Mouse (Mus musculus) neural tube, embryonic 15.5 days (tissue): ENCODE data around the gene Dapk2. TPM values are rescaled to one million over a fixed set of nuclear protein-coding genes. Genes with fewer than 3 reads are reported as not detected.

ENCODE experiments used
- ATAC-seq: fragments of 200-750 bp; cut with Nextera tagmentation; 2 replicates; pipeline ENCODE4 v1.8.0; 2017; ENCODE audit warnings: mild to moderate bottlenecking, moderate TSS enrichment, moderate library complexity; ENCODE audit not compliant: low FRiP score
- H3K27ac ChIP-seq: fragments of 300-500 bp; sonication (generic); replicated peaks from 2 replicates; pipeline ENCODE4 v1.5.1; 2015; ENCODE audit warnings: mild to moderate bottlenecking, inconsistent platforms
- H3K27me3 ChIP-seq: fragments of 300-500 bp; sonication (generic); replicated peaks from 2 replicates; pipeline ENCODE4 v1.6.1; 2015; ENCODE audit warnings: inconsistent platforms
- H3K36me3 ChIP-seq: fragments of 300-500 bp; sonication (generic); 2 replicates; pipeline ENCODE4 v1.6.1; 2015; ENCODE audit warnings: inconsistent platforms
- H3K4me1 ChIP-seq: fragments of 300-500 bp; sonication (generic); 2 replicates; pipeline ENCODE4 v1.6.1; 2015; ENCODE audit warnings: inconsistent platforms
- H3K4me2 ChIP-seq: fragments of 300-500 bp; sonication (generic); 2 replicates; pipeline ENCODE4 v1.6.1; 2015; ENCODE audit warnings: inconsistent platforms, mild to moderate bottlenecking, moderate library complexity
- H3K4me3 ChIP-seq: fragments of 300-500 bp; sonication (generic); replicated peaks from 2 replicates; pipeline ENCODE4 v1.5.1; 2015; ENCODE audit warnings: mild to moderate bottlenecking, inconsistent platforms
- H3K9ac ChIP-seq: fragments of 300-500 bp; sonication (generic); replicated peaks from 2 replicates; pipeline ENCODE4 v1.6.1; 2015; ENCODE audit warnings: mild to moderate bottlenecking, inconsistent platforms
- H3K9me3 ChIP-seq: fragments of 300-500 bp; sonication (generic); replicated peaks from 2 replicates; pipeline ENCODE4 v1.6.1; 2016; ENCODE audit warnings: inconsistent platforms
- WGBS: fragments of 180-500 bp; shearing (Covaris S2); methylation state at CpG from one replicate; pipeline ENCODE4 v1.1.7; 2015; ENCODE audit warnings: mixed read lengths; 5-methylcytosine and 5-hydroxymethylcytosine counted together
- polyA plus RNA-seq: library from polyadenylated mRNA; unstranded; fragments of >200 nt; fragmentation: Nextera tagmentation; extraction: Ambion mirVana; gene quantifications from 2 replicates; pipeline ENCODE4 v1.2.1, GENCODE M21; 2015

The Dapk2 gene
- 0.69 and 2.0 TPM in 2 replicates for polyA plus RNA-seq

DNA sequence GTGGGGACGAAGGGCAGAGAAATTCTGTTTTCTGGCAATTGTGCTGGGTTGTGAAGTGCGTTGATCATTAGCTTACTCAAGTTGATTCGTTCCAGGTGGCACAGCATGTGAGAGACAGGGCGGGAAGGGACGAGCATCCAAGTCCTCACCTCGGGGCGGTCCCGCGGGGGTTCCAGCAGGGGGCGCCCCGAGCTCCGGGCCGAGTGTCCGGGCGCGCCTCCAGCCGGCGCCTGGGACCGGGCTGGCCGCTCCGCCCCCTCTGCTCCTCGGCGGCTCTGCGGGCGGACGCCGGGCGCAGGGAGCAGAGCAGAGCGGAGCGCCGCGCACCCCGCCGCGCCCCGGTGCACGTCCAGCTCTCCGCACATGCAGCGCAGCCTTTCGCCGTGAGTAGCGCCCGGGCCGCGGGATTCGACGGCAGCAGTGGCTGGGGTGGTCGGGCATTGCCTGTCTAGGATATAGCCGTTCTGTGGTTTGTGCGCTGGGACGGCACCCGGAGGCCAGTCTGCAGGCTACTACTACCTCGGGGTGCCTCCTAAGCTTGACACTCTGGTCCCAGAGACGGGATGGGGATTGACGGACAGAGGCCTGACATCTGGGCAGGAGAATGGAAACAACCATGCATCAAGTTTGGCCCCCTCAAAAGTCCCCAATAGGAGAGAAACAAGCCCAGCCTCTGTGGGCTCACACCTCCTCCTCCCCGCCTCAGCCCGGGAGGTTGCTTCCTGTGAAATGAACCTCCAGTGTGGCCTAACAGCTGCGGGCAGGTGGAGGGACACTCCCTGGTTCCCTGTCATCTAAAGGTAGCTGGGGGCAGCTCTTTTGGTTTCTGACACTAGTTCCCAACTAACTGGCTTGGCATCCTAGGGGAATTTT, at the start of gene Dapk2:
Dapk2 (plus strand) TSS at position 266 of the 873 bp plus-strand sequence.
- peak; percentile 31; the same call in 1 of the 2 replicates for ATAC-seq
- H3K9ac ChIP-seq = no peak within 1 kb of the TSS

DNA sequence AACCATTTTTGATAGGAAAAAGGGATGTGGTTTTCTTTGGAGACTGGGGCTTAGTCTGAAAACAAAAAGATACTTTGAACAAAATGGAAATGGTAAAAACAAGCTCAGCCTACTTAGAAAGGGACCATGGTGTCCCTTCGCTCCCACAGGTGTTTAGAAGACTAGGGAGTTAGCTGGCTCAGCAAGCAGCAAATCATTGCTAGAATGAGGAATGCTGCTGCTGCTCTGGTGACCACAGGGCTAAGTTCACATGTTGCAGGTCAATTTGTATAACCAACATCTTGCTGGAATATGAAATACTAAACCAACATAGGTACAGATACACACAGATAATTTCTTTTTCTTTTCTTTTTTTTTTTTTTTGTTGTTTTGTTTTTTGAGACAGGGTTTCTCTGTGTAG, 48.4 kb upstream of the Dapk2 start:
- H3K9me3 ChIP-seq = no peaks in the 10 kb centered on the region
- H3K27ac ChIP-seq = no peak overlapping the region
- H3K4me3 ChIP-seq = no peak overlapping the region
- no peak overlapping the region for H3K4me2 ChIP-seq
- no peak for ATAC-seq
- WGBS = 98% methylated on average over 1 of the region's 1 CpGs
- no peak overlapping the region for H3K9ac ChIP-seq
- no peaks in the 10 kb centered on the region for H3K4me1 ChIP-seq
- no peaks in the 10 kb centered on the region for H3K27me3 ChIP-seq
- peaks cover 43% of the 10 kb centered on the region for H3K36me3 ChIP-seq

More for the DNA sequence above, at the start of gene Dapk2:
- peaks cover 24% of the 10 kb centered on the region for H3K27me3 ChIP-seq
- no peaks in the 10 kb centered on the region for H3K36me3 ChIP-seq
- 4% methylated on average over 53 of the region's 58 CpGs for WGBS
- H3K4me1 ChIP-seq = peaks cover 9% of the 10 kb centered on the region
- H3K27ac ChIP-seq = no peak within 1 kb of the TSS
- H3K9me3 ChIP-seq = no peaks in the 10 kb centered on the region
- H3K4me3 ChIP-seq = peak within 1 kb of the TSS; percentile 34
- H3K4me2 ChIP-seq = peak within 1 kb of the TSS; percentile 53

DNA sequence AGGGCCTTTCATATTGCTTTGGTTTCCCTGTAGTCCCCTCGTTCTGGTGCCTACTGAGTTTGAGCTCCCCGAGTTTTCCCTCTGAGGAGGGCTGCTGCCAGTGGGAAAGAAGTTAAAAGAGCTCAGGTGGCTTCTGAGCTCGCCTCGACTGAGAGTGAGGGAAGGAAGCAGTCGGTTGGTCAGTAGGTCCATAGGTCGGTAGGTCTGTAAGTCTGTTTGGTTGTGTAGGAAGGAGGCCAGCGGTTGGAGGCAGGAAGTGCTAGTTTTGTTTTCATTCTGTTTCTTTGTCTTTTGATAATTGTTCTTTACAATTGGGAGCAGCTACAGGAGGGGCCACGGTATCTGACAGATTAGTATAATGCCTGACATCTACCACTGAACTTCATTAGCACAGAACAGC, 47.9 kb upstream of the Dapk2 start:
- no peaks in the 10 kb centered on the region for H3K27me3 ChIP-seq
- H3K4me3 ChIP-seq = no peak overlapping the region
- no peaks in the 10 kb centered on the region for H3K4me1 ChIP-seq
- 52% methylated on average over 8 of the region's 8 CpGs for WGBS
- no peak for ATAC-seq
- H3K27ac ChIP-seq = 0 out of 2 replicates have a peak overlapping the region, but pooled peaks have one; percentile 5
- H3K9me3 ChIP-seq = no peaks in the 10 kb centered on the region
- H3K36me3 ChIP-seq = peaks cover 38% of the 10 kb centered on the region
- no peak overlapping the region for H3K9ac ChIP-seq
- H3K4me2 ChIP-seq = no peak overlapping the region

DNA sequence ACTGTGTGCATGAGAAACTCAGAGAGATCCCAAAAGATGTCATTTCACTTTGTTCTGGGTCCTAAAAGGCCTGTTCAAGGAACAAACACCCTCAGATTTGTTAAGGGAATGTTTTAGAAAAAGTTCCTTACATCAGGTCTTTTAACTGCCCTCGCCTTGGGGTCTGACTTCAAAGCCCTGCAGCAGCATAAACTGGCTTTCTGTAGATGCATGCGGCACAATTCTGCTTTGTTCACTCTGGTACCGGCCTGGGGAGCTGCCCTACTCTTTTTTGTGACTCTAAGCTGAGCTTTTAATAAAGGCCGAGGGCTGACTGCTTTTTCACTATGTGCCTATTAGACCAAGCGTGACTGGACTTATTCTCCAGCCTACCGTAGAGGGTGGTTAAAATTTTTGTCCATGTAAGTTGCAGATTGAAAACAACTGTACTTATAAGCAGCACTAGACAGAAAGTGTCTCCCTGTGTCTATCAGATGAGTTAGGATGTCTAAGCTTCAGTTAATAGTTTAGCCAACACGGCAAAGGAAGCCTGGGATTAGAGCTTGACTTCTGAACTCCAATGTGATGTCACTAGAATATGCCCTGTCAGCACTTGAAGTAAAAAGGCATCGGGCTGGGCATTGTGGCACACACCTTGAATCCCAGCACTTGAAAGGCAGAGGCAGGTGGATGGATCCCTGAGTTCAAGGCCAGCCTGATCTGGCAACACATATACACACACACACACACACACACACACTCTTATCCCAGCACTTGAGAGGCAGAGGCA, 47.2 kb upstream of the Dapk2 start:
- Histone ChIP-seq H3K36me3 (peaks cover 32% of the 10 kb centered on the region), H3K4me3 (no peak overlapping the region), H3K27me3 (no peaks in the 10 kb centered on the region), H3K9me3 (no peaks in the 10 kb centered on the region), H3K27ac (0 out of 2 replicates have a peak overlapping the region, but pooled peaks have one; percentile 5), H3K4me1 (no peaks in the 10 kb centered on the region), H3K4me2 (no peak overlapping the region), H3K9ac (no peak overlapping the region)
- ATAC-seq = no peak
- WGBS = 34% methylated on average over 8 of the region's 8 CpGs

DNA sequence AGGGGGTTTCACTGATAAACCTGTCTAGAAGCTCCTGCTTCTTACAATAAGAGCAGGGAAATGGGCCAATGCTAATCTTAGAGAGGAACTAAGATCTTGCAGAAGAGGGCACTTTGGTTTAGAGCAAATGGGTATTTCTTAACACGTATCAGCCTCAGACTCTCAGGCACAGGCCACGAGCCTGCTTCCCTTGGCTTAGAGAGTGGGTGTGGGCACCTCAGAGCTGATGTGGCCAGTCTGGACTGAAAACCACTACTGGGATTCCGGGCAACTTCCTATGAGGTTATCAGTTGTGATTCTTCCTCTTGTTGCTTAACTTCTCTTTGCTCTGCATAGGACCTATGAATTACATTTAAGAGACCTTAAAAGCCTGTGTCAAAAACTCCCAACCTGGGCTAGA, 43.7 kb upstream of the Dapk2 start:
- H3K27ac ChIP-seq = no peak overlapping the region
- WGBS = 98% methylated on average over 3 of the region's 3 CpGs
- ATAC-seq = no peak
- H3K36me3 ChIP-seq = peaks cover 6% of the 10 kb centered on the region
- no peak overlapping the region for H3K9ac ChIP-seq
- H3K4me1 ChIP-seq = peaks cover 7% of the 10 kb centered on the region
- H3K27me3 ChIP-seq = no peaks in the 10 kb centered on the region
- no peaks in the 10 kb centered on the region for H3K9me3 ChIP-seq
- H3K4me3 ChIP-seq = no peak overlapping the region
- H3K4me2 ChIP-seq = no peak overlapping the region

DNA sequence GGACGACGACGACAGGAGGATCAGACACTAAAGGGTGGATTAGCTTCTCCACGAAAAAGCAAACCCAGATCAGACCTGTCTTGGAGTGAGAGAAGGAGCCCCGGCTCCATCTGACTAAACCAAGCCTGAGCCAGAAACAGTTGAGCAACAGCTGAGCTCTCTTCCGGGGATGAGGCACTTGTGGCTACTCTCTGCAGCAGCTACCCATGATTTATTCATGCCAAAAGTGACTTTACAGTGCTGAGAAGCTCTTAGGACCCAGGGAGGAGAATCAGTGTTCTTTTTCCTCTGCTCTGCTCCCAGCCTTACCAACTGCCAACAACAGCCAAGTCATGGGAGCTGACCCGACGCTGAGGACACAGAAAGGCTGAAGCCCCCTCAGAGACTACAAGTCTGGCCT, 41.1 kb upstream of the Dapk2 start:
- H3K4me3 ChIP-seq = no peak overlapping the region
- H3K36me3 ChIP-seq = peaks cover 6% of the 10 kb centered on the region
- H3K4me1 ChIP-seq = peaks cover 10% of the 10 kb centered on the region
- WGBS = 64% methylated on average over 8 of the region's 8 CpGs
- H3K9ac ChIP-seq = no peak overlapping the region
- H3K4me2 ChIP-seq = no peak overlapping the region
- H3K9me3 ChIP-seq = no peaks in the 10 kb centered on the region
- ATAC-seq = no peak
- H3K27me3 ChIP-seq = no peaks in the 10 kb centered on the region
- H3K27ac ChIP-seq = peak overlapping the region; percentile 43

DNA sequence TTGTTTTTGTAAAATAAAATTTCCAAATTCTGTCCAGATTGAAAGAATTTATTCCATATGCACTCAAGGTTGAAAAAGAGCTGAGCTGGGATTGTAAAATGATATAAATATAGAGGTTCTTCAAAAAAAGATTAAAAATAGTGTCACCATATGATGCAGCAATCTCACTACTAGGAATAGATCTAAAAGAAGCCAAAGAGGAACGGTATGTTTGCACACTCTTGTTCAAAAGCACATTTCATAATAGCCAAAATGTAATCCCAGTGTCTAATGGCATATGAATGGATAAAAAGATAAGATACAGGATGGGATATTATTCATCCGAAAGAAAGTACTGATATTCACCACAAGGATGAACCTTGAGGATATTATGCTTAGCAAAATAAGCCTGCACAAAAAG, 38.5 kb upstream of the Dapk2 start:
- Histone ChIP-seq H3K9ac (no peak overlapping the region), H3K4me1 (peaks cover 26% of the 10 kb centered on the region), H3K4me2 (no peak overlapping the region), H3K9me3 (no peaks in the 10 kb centered on the region), H3K4me3 (no peak overlapping the region), H3K27me3 (no peaks in the 10 kb centered on the region), H3K27ac (no peak overlapping the region), H3K36me3 (peaks cover 2% of the 10 kb centered on the region)
- no peak for ATAC-seq
- WGBS = 94% methylated on average over 2 of the region's 2 CpGs

DNA sequence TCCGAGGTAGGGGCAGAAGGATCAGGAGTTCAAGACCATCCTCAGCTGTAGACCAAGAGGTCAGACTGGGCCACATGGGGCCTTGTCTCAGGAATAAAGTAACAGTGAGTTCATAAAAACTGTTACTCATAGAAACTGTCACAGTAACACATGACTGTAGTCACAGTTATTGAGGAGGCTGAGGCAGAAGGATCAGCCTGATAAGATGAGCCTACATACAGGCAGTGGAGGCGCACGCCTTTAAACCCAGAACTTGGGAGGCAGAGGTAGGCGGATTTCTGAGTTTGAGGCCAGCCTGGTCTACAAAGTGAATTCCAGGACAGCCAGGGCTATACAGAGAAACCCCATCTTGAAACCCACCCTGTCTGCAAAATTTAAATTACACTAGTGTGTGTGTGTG, 37.9 kb upstream of the Dapk2 start:
- WGBS = 91% methylated on average over 4 of the region's 4 CpGs
- H3K27me3 ChIP-seq = no peaks in the 10 kb centered on the region

DNA sequence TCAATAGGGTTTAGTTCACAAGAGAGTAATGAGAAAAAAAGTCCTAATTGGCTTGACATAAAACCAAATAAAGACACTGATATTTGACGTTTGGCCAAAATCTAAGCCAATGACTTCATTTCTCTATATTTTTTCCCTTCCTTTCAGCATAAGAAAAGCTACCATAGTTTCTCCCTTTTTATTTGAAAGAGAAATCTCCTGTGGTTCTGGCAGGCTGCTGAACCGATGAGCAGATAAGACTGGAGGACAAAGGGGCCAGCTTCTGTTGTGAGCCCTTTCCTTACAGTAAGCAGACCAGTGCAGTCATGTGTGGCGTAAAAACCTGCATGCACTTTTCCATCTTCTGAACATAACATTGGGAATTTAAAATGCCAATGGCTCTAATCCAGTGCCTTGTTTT, 37.1 kb upstream of the Dapk2 start:
- no peak overlapping the region for H3K4me2 ChIP-seq
- no peak overlapping the region; the same call in 1 of the 2 replicates for H3K27ac ChIP-seq
- no peaks in the 10 kb centered on the region for H3K27me3 ChIP-seq
- H3K9ac ChIP-seq = no peak overlapping the region
- ATAC-seq = no peak
- peaks cover 37% of the 10 kb centered on the region for H3K4me1 ChIP-seq
- WGBS = 62% methylated on average over 3 of the region's 3 CpGs
- H3K4me3 ChIP-seq = no peak overlapping the region
- H3K36me3 ChIP-seq = no peaks in the 10 kb centered on the region
- no peaks in the 10 kb centered on the region for H3K9me3 ChIP-seq

More for the DNA sequence above, 37.9 kb upstream of the Dapk2 start:
- Histone ChIP-seq H3K4me1 (peaks cover 29% of the 10 kb centered on the region), H3K36me3 (no peaks in the 10 kb centered on the region), H3K9ac (no peak overlapping the region), H3K4me3 (no peak overlapping the region), H3K4me2 (no peak overlapping the region), H3K9me3 (no peaks in the 10 kb centered on the region), H3K27ac (no peak overlapping the region)
- no peak for ATAC-seq

DNA sequence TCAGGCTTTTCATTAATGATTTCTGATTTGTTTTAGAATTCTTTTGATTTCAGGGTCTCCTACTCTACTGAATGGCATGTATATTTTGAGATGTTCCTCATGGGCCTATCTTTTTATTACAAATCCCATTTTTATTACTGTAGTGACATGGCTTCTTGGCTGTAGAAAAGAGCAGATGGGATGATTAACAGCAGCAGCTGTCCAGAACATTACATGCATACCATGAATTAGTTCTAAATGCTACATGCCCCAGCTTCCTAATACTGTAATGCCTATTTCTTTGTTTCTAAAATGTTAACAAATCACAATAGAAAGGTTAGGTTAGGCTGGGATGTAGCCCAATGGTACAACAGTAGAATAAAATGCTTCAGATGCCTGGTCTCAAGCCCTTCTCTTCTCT, 36.6 kb upstream of the Dapk2 start:
- Histone ChIP-seq H3K4me3 (no peak overlapping the region), H3K4me1 (peaks cover 41% of the 10 kb centered on the region), H3K9ac (no peak overlapping the region), H3K36me3 (no peaks in the 10 kb centered on the region), H3K4me2 (no peak overlapping the region), H3K9me3 (no peaks in the 10 kb centered on the region), H3K27me3 (no peaks in the 10 kb centered on the region), H3K27ac (no peak overlapping the region)
- ATAC-seq = no peak

DNA sequence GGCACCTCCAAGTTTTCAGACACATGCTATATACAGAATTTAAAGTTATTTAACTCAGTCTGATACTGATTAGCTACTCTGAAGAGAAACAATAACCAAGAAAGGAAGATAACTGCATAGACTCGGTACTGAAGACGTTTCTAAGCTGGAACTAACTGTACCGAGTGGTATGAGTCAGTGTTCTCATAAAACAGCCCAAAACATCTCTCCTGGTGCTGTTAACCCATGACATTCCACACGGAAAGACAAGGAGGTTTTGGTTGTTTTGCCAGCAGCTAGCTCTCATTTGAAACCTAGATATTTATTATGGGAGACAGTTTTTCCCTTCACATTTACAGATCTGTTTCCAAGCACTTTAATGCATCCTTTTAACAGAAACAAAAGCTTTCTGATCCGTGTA, 34.4 kb upstream of the Dapk2 start:
- H3K4me3 ChIP-seq = peak overlapping the region; percentile 82
- H3K9me3 ChIP-seq = no peaks in the 10 kb centered on the region
- H3K4me1 ChIP-seq = peaks cover 46% of the 10 kb centered on the region
- peak overlapping the region; percentile 79 for H3K9ac ChIP-seq
- no peak for ATAC-seq
- H3K27me3 ChIP-seq = no peaks in the 10 kb centered on the region
- 3% methylated on average over 5 of the region's 5 CpGs for WGBS
- H3K27ac ChIP-seq = peak overlapping the region; percentile 91
- no peaks in the 10 kb centered on the region for H3K36me3 ChIP-seq
- H3K4me2 ChIP-seq = peak overlapping the region; percentile 73

DNA sequence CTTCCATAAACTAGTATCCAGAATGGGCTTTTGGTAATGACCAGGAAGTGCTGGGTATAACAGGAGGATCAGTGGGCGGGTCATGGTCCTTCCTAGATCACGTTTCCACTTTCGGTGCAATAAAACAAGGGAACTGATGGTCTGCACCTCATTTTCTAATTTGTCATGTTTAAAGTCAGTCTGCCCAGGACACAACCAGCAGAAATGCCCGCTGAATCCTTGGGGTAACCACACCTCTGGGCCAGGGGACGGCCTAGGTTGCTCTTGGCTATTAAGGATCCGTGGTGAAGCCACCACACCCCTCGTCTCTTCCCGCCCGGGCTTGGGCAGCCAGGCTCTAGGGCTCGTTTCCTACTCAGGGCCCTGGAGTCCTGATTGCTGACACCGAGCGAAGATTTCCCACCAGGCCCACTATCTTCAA, 33.9 kb upstream of the Dapk2 start:
- Histone ChIP-seq H3K27ac (peak overlapping the region; percentile 91), H3K4me3 (peak overlapping the region; percentile 82), H3K4me1 (peaks cover 46% of the 10 kb centered on the region), H3K27me3 (no peaks in the 10 kb centered on the region), H3K36me3 (no peaks in the 10 kb centered on the region), H3K9ac (peak overlapping the region; percentile 79), H3K9me3 (no peaks in the 10 kb centered on the region), H3K4me2 (peak overlapping the region; percentile 73)
- peak; percentile 28 for ATAC-seq
- WGBS = 1% methylated on average over 12 of the region's 12 CpGs
